Mouse (Mus musculus) ES-Bruce4 (cell line): ENCODE measurements around the gene Irf2. TPM values are rescaled to one million over a fixed set of nuclear protein-coding genes. Genes with fewer than 3 reads are reported as not detected.

ENCODE experiments used
- H3K27ac ChIP-seq: 2 replicates; pipeline ENCODE4 v1.5.1; 2012; ENCODE audit warnings: low read length, inconsistent platforms; ENCODE audit not compliant: insufficient read depth
- H3K27me3 ChIP-seq: 2 replicates; pipeline ENCODE4 v1.6.1; 2012; ENCODE audit warnings: mild to moderate bottlenecking, low read length, inconsistent platforms; ENCODE audit not compliant: control insufficient read depth, poor library complexity, insufficient read depth, severe bottlenecking
- H3K36me3 ChIP-seq: 2 replicates; pipeline ENCODE4 v1.6.1; 2012; ENCODE audit warnings: inconsistent platforms, mild to moderate bottlenecking, low read length, moderate library complexity; ENCODE audit not compliant: control insufficient read depth, poor library complexity, insufficient read depth, severe bottlenecking
- H3K4me1 ChIP-seq: one replicate; pipeline ENCODE4 v1.8.1; 2011; ENCODE audit warnings: low read length; ENCODE audit not compliant: control insufficient read depth, insufficient read depth
- H3K4me3 ChIP-seq: 2 replicates; pipeline ENCODE4 v1.5.1; 2011; ENCODE audit warnings: low read depth, mild to moderate bottlenecking, low read length
- H3K9ac ChIP-seq: 2 replicates; pipeline ENCODE4 v1.6.1; 2012; ENCODE audit warnings: low read depth, mild to moderate bottlenecking, inconsistent platforms; ENCODE audit not compliant: poor library complexity, severe bottlenecking
- H3K9me3 ChIP-seq: replicated peaks from 2 replicates; pipeline ENCODE4 v1.6.1; 2012; ENCODE audit warnings: mild to moderate bottlenecking, low read length, inconsistent platforms; ENCODE audit not compliant: control insufficient read depth, poor library complexity, insufficient read depth, severe bottlenecking
- CTCF ChIP-seq: IDR thresholded peaks from one replicate; pipeline ENCODE4 v1.8.1; 2011; ENCODE audit warnings: low read depth, low read length
- EP300 ChIP-seq: IDR thresholded peaks from 2 replicates; pipeline ENCODE4 v1.6.1; 2011; ENCODE audit warnings: low read depth, low read length; ENCODE audit not compliant: insufficient read depth
- POLR2A ChIP-seq: IDR thresholded peaks from one replicate; pipeline ENCODE4 v1.8.1; 2011; ENCODE audit warnings: low read length; ENCODE audit not compliant: insufficient read depth
- polyA plus RNA-seq: library from polyadenylated mRNA; stranded (reverse); fragments of >200 nt; gene quantifications from 2 replicates; pipeline ENCODE4 v1.2.4, GENCODE M21; 2011; ENCODE audit warnings: low read depth; ENCODE audit not compliant: missing spikeins, insufficient read depth, insufficient read length

Gene Irf2
- polyA plus RNA-seq, 1 experiment, result 17.6 TPM

DNA sequence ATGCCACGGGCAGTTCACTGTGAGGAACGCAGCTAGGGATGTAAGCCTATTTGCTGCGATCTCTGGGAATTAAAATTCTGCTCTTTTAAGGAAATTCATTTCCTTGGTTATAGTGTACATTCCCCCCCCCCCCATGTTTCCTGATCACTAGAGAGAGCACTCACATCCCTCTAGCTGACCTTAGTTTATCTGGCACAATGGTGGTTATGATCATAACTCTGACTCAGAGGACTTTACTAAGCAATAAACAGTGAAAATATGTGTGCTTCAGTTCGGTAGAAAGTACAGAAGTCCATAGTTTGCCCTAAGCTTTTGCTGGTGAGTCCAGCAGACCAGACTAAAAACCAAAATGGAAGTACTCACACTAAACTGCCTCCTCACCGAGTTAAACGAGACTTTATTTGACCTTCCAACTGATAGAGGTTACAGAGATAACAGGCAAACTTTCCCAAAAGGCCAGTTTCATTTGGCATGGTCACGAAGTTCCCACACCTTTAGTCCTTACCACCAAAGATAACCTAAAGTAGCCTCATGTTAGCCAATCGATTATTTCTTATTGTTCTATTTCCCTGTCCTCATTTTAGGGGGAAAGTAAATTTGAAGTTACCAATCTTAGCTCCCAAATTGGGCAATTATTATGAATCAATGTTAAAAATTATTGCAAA lies 142.4 kb downstream of the Irf2 start:
- Histone ChIP-seq H3K4me3 (no peak overlapping the region), H3K27me3 (no peaks in the 10 kb centered on the region), H3K36me3 (no peaks in the 10 kb centered on the region), H3K9ac (no peak overlapping the region), H3K27ac (no peak overlapping the region), H3K9me3 (no peaks in the 10 kb centered on the region), H3K4me1 (no peaks in the 10 kb centered on the region)
- TF ChIP-seq EP300 (no peak), POLR2A (no peak), CTCF (no peak)

DNA sequence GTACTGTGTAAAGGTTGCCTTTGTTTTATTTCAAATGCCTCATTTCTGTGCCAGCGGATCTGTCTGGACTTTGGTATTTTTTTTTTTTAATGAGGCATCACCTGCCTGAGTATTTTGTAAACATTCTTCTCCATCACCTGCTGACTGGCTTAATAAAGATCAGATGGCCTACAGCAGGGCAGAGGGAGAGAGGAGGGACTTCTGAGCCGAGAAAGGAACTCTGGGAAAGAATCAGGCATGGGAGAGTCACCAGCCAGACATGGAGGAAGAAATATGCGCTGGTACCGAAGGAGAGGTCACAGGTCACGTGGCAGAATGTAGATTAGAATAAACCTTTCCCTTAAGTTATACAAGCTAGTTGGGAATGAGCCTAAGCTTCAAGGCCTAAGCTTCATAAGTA lies 143.2 kb downstream of the Irf2 start:
- H3K4me3 ChIP-seq, result no peak overlapping the region
- H3K9me3 ChIP-seq, result no peaks in the 10 kb centered on the region
- TF ChIP-seq EP300 (no peak), CTCF (no peak), POLR2A (no peak)
- H3K27ac ChIP-seq, result no peak overlapping the region
- H3K27me3 ChIP-seq, result no peaks in the 10 kb centered on the region
- H3K9ac ChIP-seq, result no peak overlapping the region
- H3K4me1 ChIP-seq, result no peaks in the 10 kb centered on the region
- no peaks in the 10 kb centered on the region for H3K36me3 ChIP-seq

DNA sequence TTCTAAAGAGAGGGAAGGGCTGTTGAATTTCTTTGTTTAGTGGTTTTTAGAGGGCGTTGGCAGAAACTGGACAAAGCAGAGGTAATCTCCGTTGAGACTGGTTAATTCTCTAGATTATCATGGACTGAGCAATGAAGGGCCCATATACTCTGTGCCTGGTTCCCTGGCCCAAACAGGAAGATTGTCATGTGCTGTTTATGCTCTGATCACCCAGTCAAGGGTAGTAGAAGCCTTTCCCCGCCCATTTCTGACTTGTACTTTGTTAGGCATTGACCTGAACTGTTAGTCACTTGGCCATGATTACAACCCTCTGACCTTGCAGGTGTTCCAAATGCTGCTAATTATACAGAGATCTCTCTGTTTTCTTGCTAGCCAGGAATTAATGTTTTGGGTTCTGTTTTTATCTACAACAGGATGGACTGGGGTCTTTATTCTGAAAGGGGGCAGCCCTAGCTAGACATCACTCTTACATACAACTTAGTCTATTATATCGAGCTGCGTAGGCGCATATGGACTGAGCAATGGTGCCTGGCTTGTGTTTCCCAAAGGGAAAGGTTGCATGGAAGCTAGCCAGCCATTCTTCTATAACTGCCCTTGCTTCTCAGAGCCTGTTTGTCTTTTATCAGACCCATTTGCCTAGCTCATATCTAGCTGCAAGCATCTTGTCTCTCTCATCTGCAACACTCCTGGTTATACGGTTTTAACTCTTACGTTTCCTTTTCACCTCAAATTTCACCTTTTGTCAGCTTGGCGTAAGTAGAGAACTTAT lies 143.9 kb downstream of the Irf2 start:
- Histone ChIP-seq H3K27ac (no peak overlapping the region), H3K9ac (no peak overlapping the region), H3K4me1 (no peaks in the 10 kb centered on the region), H3K4me3 (no peak overlapping the region), H3K27me3 (no peaks in the 10 kb centered on the region), H3K36me3 (no peaks in the 10 kb centered on the region), H3K9me3 (no peaks in the 10 kb centered on the region)
- TF ChIP-seq EP300 (no peak), CTCF (no peak), POLR2A (no peak)

DNA sequence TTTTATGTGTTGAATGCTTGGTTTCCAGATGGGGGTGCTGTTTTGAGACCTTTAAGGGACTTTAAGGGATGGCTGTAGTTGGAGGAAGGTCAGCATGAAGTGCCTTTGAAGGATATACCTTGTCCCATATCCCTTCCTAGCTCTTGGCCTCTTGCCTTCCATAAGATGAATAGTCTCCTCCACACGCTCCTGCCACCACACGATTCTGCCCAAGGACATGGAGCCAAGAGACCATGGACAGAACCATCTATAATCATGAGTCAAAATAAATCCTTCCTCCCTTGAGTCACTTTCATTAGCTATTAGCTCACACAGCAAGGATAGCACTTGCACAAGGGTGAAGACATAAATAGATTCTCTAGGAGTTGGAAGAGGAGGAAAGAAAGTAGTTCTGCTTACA lies 146.3 kb downstream of the Irf2 start:
- Histone ChIP-seq H3K4me1 (no peaks in the 10 kb centered on the region), H3K9ac (no peak overlapping the region), H3K27ac (no peak overlapping the region), H3K9me3 (no peaks in the 10 kb centered on the region), H3K4me3 (no peak overlapping the region), H3K27me3 (no peaks in the 10 kb centered on the region), H3K36me3 (no peaks in the 10 kb centered on the region)
- TF ChIP-seq EP300 (no peak), CTCF (no peak), POLR2A (no peak)

DNA sequence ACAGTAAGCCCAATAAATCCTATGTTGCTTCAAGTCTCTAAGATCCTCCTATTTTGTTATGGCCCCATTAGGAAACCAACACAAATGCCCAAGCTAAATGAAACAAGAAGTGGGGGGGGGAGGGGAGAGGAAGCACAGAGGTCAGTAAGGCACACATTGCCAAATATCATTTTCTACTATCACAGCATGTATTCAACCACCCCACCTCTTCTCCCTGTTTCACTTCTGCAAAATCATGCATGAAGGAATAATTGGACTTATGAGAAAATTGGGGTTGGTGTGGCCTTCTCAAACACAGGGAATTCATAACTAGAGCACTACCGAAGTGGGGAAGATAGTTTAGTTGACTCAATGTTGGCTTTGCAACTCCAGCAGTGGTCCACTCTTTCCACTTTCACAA lies 146.7 kb downstream of the Irf2 start:
- no peaks in the 10 kb centered on the region for H3K4me1 ChIP-seq
- no peak overlapping the region for H3K9ac ChIP-seq
- no peaks in the 10 kb centered on the region for H3K36me3 ChIP-seq
- H3K27me3 ChIP-seq, result no peaks in the 10 kb centered on the region
- H3K4me3 ChIP-seq, result no peak overlapping the region
- H3K27ac ChIP-seq, result no peak overlapping the region
- TF ChIP-seq POLR2A, result no peak
- TF ChIP-seq CTCF, result no peak
- TF ChIP-seq EP300, result no peak
- no peaks in the 10 kb centered on the region for H3K9me3 ChIP-seq

DNA sequence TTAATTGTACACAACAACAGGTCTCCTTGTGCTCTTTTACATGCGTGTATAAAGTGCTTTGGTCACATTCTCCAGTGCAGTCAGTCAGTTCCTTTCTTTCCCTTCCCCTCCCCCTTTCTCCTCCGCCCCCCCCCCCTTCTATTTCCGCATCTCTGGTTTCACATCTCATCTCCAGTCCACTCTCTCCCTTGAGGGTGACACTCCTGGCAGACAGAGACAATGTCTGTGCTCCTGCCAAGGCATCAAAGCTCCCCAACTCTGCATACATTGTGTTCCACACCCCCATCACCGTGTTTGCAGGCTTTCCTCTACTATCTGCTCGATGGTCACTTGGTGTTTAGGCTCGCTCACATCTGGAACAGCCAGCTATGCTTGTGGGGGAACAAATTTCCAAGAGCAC lies 147.9 kb downstream of the Irf2 start:
- H3K27ac ChIP-seq, result no peak overlapping the region
- H3K4me1 ChIP-seq, result no peaks in the 10 kb centered on the region
- H3K9ac ChIP-seq, result no peak overlapping the region
- H3K36me3 ChIP-seq, result no peaks in the 10 kb centered on the region
- H3K9me3 ChIP-seq, result no peaks in the 10 kb centered on the region
- TF ChIP-seq CTCF (no peak), EP300 (no peak), POLR2A (no peak)
- no peak overlapping the region for H3K4me3 ChIP-seq
- H3K27me3 ChIP-seq, result no peaks in the 10 kb centered on the region
